Mouse (Mus musculus): Measurements from ENCODE around the gene Vwc2l.

Gene Vwc2l

DNA sequence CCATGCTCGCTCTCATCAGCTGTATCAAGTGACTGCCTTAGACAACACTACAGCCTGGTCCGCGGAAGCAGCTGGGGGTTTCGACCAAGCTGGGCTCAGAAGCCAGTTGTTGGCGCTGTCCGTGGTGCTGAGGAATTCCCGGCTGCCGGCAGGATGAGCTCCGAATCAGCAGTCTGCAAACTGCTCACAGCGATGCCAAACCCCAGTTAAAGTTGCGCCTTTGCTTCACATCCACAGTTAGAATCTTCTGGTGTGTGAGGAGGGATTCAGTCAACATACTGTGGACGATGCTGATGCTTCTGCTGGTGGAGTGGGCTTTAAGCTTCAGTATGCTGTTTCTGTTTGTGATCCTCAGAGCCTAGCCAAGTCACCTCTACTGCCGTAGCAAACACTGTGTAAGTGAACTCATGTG, at the start of gene Vwc2l:
Gene Vwc2l (plus strand): TSS at position 61 of the 412 bp plus-strand sequence.
- DNase-seq (ENCODE audit: low spot score in 2 of 2): peak in 1 of 2 experiments; percentile 63

DNA sequence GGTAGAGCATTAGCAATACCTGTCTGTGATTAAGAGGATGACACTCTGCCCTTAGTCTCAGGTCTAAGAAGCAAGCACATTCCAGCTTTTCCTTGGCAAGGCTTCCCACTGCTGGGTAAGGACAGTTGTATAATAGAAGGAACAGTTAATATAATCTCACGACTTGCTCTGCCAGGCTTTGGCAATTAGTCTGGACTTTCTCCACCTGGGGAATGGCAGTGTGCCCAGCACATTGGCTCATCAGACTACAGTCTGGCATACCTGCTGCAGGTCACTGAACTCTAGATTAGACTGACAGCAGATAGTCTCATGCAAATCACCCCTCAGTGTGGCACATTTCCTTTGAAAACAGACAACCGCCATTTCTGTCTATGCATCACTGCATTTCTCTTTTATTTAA, 33.0 kb upstream of the Vwc2l start:
- DNase-seq (ENCODE audit: low spot score in 2 of 2): no peak

DNA sequence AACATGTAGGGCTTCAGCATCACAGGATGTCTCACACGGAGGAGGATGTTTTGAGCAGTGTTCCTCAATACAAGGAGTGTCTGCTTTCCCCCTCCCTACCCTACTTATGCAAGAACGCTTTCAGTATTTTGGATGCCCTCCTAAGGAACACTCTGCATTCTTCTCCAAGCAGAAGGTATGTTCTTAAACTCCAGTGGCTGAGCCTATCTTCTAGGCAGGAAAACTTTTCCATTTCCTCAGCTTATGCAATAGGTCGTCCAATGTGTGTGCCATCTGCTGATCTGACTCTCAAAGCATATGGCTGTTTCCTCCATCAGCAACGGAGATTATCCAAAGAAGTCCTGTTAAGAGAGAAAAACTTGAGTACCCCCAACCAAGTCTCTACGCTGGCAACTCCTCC, 25.2 kb upstream of the Vwc2l start:
- peak in 1 of 2 experiments; percentile 32 for DNase-seq (ENCODE audit: low spot score in 2 of 2)

DNA sequence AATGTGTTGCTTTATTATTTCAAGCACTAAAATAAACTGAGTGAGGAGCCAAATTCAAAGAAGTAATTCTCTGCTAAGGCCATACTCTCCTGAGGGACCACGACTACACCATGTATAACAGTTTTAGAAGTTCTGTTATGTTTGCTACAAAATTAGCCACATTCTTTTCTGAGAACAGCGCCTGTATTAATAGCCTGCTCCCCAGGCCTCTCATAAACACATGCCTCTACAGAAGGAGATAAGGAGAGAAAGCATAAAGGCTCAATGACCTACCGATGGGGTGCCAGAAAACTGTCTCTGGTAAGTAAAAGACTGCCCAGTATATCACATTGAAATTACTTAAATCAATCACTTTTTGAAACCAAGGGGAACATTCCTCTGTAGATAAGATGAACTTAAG, 21.6 kb upstream of the Vwc2l start:
- no peak for DNase-seq (ENCODE audit: low spot score in 2 of 2)

DNA sequence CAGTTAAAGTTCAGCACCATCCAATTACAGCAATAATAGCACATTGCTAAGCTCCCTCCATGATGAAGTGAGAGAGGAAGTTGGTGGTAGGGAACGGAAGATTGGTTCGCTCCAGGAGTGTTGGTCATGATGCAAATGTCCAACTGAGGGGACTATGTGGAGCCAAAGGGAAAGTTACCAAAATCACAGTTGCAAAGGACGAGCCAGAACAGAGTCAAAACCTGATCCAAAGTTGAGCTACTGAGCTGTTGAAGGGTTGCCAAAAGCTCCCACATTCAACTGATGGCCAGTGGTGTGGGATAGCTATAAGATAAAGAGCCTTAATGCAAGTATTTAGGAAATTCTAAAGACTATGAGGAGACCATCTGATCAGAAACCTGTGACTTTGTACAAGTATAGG, 19.7 kb upstream of the Vwc2l start:
- DNase-seq (ENCODE audit: low spot score in 2 of 2): no peak

DNA sequence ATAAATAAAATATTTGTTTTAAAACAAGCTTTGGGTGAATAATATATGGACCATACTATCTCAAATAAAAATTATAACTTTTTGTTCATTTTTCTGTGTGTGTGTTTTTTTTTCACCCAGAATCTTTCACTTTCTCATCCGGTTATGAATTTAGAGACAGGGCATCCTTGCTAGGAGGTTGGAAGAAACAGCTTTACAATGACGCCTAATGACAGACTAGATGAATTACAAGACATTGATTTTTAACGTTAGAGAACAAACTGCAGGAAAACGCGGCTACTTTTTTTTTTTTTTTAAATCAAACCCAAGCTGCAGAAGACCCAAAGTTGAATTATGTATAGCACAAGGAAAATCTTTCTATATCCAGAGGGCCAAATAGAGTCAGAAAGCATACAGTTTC, 470 bp upstream of the Vwc2l start:
- DNase-seq (ENCODE audit: low spot score in 2 of 2): no peak

DNA sequence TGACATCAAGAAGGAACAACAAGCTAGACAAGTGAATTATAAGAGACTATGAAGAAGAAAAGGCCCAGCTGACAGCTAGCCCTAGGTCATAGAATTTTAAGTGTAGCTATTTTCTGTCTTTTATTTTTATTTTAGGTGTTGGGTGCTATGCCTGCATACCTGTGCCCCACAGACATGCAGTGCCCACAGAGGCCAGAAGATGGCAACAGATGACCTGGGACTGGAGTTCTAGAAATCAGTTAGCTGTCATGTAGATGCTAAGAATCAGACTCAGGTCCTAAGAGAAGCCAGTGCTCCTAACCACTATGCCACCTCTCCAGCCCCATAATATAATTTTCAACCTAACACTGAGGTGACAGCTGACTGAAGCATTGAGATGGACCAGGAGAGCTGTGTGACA, 61.6 kb downstream of the Vwc2l start:
- no peak for DNase-seq (ENCODE audit: low spot score in 2 of 2)

DNA sequence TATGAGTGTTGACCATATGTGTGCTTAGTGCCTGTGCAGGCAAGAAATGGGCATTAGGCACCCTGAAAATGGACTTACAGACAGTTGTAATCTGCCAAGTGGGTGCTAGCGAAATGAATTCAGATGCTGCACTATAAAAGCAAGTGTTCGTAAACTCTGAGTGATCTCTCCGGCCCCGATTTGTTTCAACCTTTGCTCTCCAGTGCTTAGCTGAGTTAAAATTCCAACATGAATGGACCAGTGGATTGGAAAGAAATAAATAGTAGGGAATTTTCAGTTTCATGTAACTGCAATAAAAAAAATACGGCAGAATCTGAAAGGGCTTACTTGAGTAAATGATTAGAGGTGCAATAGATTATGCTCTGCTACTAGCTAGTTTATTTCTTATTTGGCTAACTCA, 66.1 kb downstream of the Vwc2l start:
- DNase-seq (ENCODE audit: low spot score in 2 of 2): no peak

DNA sequence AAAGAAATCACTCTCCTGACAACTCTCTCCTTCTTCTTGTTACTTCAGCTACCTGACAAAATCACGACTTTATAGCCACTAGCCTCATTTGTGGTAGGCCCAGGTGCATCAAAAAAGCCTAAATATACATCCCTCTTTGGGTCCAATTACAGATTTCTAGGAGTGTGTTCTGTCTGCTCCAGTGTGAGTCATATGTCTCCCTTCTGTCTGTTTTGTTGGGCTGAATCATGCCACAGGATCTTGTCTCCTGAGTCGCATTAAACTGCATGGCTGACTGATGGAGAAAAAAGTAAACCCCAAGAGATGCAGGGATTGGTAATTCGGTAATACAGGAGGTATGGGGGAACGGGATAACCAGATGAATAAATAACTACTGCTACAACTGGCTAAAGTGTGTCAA, 69.6 kb downstream of the Vwc2l start:
- DNase-seq (ENCODE audit: low spot score in 2 of 2): peak in 1 of 2 experiments; percentile 21

DNA sequence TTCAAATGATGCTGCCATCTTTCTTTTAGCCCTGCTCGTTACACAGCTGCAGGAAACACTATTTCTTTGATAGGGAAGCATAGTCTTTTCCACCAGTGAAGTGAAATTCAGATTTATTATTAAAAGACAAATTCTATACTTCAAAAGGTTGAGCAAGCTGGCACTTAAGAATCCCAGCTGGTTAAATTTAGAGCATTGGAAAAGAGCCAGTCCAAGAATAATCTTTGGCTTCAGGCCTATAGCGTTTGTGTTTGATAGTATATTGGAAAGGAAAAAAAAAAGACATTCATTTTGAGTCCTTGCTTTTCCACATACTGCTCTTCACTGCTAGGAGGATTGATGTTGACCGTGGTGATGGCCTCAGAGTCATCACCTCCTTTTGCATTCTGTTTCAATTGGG, 77.9 kb downstream of the Vwc2l start:
- DNase-seq (ENCODE audit: low spot score in 2 of 2): no peak

DNA sequence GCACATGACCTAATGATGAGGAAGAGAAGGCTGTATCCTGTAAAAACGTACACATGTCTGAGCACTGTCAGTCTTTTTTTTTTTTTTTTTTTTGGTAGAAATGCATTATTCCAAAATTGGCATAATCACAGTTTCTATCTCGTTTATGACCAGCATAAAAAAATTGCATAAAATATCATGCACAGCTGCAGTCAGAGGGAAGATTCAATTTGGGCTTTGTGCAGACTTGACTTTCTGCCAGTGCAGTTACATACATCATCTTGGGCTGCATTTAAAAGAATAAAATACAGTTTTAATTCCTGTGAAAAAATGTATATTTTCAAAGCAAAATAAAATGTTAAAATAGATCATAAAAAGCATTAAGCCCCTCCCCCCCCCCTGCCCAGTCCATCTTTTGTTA, 97.6 kb downstream of the Vwc2l start:
- no peak for DNase-seq (ENCODE audit: low spot score in 2 of 2)

DNA sequence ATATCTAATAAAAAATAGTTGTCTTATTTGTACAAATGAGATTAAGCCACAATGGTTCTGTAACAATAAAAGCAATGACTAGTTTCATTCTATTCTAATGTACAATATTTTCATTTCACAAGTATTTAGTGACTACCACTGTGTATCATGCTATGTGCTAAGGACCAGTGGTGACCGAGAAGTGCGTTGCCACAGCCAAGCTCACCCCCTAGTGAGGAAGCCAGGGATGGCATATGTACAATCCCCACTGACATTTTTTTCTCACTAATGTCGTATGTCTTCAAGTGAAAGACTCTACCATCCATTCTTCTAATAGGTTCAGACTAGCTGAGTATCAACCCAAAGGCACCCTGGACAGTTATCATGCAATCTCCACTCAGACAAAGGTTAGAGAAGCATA, 107.7 kb downstream of the Vwc2l start:
- no peak for DNase-seq (ENCODE audit: low spot score in 2 of 2)

DNA sequence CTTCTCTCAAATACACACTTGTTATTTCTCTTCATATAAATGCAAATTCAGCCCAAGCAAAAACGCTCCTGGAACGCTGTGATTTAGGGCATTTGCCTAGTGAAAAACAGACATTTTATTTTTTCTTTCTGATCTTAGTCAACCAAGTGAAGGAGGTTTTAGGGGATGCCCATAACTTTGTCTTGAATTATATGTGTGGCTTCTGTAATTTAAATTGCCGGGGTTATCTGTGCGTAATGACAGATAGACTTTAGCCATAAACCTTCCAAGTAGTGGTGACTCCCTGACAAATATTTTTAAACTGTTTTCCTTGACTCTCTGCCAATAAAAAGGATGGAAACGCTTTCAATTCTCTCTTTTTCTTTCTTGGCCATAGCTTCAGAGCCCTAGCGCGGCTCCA, 116.7 kb downstream of the Vwc2l start:
- no peak for DNase-seq (ENCODE audit: low spot score in 2 of 2)

DNA sequence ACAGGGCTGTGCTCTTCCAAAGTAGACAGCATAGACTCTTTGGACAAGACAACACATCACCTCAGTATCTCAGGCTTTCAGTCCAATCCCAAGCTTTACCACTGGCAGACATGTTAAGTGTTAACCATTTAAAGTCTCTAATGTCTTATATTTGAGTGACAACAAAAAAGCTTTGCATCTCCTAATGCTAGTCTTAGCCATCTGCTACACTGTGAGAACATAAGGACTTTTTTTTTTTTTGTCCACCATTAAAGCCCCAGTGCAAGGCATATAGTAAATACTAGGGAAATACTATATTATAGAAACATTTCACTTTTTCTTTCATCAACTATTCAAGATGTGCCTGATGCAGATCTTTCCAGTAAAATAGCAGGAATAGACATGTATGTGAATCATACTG, 119.8 kb downstream of the Vwc2l start:
- DNase-seq (ENCODE audit: low spot score in 2 of 2): no peak

DNA sequence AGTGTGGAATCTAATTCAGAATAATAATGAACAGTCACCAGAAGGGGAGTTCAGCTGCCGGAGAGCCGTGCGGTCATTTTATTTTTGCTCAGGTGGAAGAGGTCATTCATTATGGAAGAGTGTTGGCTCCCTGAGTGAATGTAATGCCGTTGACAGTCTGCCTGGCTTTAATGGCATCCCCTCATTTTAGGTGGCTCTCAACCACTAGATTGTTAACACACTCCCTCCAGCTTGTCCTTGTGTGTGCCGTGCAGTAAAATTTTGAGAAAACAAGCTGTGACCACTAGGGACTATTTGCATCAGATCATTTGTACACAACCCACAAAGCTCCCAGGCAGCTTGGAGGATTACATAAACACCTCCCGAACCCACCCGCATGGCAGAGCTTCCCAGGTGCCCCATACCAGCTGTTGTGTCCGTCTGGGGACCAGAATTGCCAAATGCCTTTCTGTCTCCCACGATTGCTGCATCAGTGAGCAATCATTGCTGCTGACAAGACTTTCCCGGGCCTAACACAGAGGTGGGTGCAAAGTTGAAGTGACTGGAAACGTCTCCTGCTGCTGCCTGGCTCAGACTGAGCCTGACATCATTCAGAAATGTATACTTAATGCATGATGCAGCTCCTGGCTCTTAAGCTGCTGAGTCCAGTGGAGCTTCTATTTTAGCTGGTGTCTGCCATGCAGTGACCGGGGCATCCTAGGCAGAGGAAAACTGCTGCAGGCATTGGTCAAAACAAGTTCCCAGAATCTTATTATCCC, 126.3 kb downstream of the Vwc2l start:
- DNase-seq (ENCODE audit: low spot score in 2 of 2): peak in 1 of 2 experiments; percentile 58

DNA sequence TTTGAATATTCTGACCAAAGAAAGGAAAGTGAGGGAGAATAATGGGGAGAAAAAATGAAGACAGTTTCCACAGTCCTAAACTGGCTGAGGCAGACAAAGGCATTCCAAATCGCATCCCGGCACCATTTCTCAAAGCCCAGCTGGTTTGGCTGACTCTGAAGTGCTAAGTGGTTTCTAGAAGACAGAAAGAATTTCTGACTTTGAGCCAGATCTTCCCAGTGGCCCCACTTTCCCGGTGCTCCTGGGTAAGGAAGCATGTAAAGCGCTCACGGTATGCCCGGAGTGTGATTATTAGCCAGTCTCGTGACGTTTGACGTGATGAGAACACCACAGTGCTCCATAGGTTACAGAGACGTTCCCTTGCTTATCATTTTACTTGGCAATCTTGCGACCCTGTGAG, 127.9 kb downstream of the Vwc2l start:
- no peak for DNase-seq (ENCODE audit: low spot score in 2 of 2)

DNA sequence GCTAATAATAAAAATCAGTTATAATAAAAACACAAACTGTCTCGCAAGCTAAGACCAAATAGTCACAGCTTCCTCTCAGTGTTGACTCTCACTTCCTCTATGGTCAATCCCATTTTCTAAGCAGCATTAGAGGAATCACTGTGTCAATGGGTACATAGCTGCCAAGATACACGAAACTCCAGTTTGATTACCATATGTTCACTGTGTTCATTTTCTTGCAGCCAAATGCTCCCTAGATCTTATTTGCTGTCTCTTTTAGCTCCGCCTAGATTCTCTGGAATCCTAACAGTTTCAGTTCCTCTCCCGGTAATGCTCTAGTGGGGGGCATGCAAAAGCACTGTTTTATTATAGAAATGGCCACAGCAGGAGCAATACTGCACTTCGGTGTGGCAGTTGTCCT, 130.4 kb downstream of the Vwc2l start:
- DNase-seq (ENCODE audit: low spot score in 2 of 2): no peak

DNA sequence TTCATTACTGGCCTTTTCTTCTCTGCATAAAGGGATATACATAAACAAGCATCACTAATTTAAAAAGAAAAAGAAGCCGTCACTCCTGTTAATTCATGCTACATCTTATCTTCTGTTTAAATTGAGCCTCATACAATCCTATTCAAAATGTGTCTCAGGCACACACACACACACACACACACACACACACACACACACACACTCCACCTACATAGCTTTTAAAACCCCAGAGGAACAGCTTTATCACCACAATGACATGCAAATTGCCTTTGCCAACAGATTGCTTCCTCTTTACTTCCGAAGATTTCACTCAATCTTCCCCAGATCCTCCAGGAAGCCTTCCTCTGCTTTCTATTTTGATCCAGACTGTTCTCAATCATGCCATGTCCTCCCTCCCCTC, 136.2 kb downstream of the Vwc2l start:
- no peak for DNase-seq (ENCODE audit: low spot score in 2 of 2)

DNA sequence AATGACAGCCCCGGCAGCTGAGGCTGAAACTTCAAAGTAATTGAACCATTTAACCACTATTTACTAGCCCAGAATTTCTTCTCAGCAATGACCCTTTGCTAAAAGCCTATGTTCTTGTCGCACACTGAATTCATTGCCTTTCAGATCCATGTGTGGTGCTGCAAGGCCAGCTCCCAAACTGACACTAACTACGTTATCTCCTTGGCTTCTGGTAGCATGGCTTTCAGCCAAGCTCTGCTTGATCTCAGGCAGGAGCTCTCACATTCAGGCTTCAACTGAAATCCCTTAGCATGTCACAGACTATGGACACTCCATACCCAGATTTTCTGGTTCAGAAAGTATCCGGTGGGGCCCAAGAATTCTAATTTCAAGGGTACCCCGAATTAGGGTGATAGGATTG, 140.6 kb downstream of the Vwc2l start:
- no peak for DNase-seq (ENCODE audit: low spot score in 2 of 2)

DNA sequence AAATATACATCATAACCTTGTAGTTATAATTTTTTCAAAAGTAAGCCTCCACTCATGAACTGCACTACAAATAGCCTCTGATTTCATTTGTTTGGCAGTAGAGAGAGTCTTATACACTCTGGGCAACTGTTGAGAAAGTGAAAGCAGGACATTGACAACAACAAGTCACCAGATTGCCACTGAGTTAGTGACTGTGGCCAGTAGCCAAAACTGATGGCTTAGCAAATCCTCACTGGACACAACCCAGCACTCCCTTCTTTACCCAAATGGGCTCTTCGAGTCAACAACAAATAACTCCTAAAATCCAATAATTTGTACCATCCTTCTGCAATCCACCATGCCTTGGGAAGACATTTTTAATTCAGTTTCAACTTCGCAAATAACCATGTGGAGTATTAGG, 155.0 kb downstream of the Vwc2l start:
- DNase-seq (ENCODE audit: low spot score in 2 of 2): no peak

DNA sequence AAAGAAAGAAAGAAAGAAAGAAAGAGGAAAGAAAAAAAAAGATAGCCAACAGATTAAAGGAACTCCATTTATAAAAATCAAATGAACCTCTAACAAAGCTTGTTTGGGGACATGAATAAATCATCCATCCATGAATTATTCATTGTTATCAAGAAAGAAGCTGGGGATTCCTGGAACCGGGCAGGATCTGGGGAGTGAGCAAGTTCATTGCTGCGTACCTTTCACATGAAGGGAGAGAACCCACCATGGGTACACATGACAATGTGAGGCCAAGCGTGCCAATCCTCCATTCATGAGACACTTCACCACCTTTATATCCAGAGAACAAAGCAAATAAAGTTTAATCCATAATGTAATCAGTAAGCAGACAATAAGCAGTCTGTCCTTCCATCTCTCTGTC, 155.8 kb downstream of the Vwc2l start:
- no peak for DNase-seq (ENCODE audit: low spot score in 2 of 2)

DNA sequence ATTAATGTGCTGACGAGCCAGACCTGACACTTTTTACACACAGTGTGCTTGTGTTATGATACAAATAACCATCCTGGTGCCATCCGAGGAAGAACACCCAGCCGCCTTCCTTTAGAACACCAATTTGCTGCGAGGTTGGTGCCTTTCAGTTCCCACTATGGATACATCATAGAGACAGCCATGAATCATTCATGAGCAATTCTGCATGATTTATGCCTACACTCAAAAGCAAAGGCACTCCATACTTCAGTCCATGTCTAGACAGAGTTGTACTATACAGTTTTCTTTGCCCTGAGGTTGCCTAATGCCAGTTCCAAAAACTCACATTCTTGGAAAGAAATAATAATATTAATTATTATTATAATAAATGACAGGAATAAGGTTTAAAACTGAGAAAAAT, 158.6 kb downstream of the Vwc2l start:
- DNase-seq (ENCODE audit: low spot score in 2 of 2): no peak

DNA sequence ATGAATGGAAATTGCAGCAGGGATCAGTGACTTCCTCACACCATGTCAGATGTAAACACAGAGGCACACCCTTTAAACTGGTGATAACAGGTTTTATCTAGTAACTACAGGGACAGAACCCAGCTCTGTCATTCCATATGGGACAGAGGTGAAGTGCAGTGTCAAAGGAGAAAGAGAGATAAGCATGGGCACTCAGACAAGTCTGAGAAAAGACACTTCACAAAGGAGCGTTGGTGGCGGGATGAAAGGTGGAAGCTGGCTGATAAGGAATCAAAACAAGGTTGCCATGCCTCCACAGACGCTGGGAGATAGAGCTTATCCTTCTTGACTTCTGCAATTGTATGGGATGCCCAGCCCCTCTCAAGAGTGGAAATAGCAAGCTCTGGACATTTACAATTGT, 176.8 kb downstream of the Vwc2l start:
- DNase-seq (ENCODE audit: low spot score in 2 of 2): no peak

DNA sequence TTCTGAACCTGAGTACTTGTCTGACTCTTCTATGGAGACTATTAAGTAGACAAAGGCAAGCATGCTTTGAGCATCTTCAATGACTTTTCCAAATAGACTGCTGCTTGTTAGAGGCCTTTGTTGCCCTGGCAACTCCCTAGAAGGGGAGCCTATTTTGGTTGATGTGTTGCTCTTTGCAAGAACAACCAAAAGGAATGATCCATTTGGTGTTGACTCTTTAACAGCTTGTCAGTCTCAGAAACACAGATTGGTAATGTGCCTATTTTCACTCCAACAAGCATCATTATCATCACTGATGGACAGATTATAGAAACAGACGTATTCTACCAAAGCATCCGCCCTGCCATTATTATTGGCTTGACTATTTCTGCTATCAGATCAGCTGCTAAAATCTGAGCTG, 181.9 kb downstream of the Vwc2l start:
- no peak for DNase-seq (ENCODE audit: low spot score in 2 of 2)
